ENCODE assay signal across 10 mouse cellular contexts in genomic region chr11:46073061-46073849, GRCm38 (mm10). TPM values are rescaled to one million over a fixed set of nuclear protein-coding genes. Genes with fewer than 3 reads are reported as not detected.
DNase-seq lines count a peak whose midpoint lies in the region; ATAC-seq and TF ChIP-seq lines count a peak whose summit lies in the region.
"Had no signal": no experiment of that assay in that cellular context is flagged by ENCODE, and none has a peak within 500 bp of the region (broad histone marks: within the 10 kb centered on the region; RNA-seq: fewer than 3 reads in every experiment).

No protein-coding gene starts in this region.

- no peak for TF ChIP-seq POLR2A in small intestine, adult 2 months (IDR thresholded peaks at IDR 0.05; ENCODE audit: low read depth, low read length)

- no peak for TF ChIP-seq CTCF in small intestine, adult 2 months (IDR thresholded peaks at IDR 0.05; ENCODE audit: extremely low read depth, insufficient read length, insufficient replicate concordance, low read depth, low read length)

- 55% methylated on average over 15 of the region's 15 CpGs for WGBS in lung, embryonic 16.5 days
- 56% methylated on average over 15 of the region's 15 CpGs for WGBS in heart, embryonic 14.5 days
- WGBS in small intestine, adult 2 months: 58% methylated on average over 15 of the region's 15 CpGs

- no peak overlapping the region for H3K4me2 ChIP-seq in lung, embryonic 16.5 days (ENCODE audit: low read depth, low read length)
- H3K4me2 ChIP-seq in heart, embryonic 14.5 days (ENCODE audit: low read length): no peak overlapping the region

- H3K9me3 ChIP-seq in lung, embryonic 16.5 days (ENCODE audit: control insufficient read depth, low read length): no peaks in the 10 kb centered on the region
- H3K9me3 ChIP-seq in heart, embryonic 14.5 days (ENCODE audit: control insufficient read depth, low read length): no peaks in the 10 kb centered on the region; the same call in 1 of the 2 replicates
- H3K9me3 ChIP-seq: hindbrain, embryonic 10.5 days had no signal

- 0 out of 2 replicates have a peak overlapping the region, but pooled peaks have one; percentile 18 for H3K9ac ChIP-seq in lung, embryonic 16.5 days (ENCODE audit: low read length)
- H3K9ac ChIP-seq in heart, embryonic 14.5 days (ENCODE audit: low read length): peak overlapping the region; percentile 18

- no peak overlapping the region for H3K4me3 ChIP-seq in lung, embryonic 16.5 days (ENCODE audit: low read length)
- no peak overlapping the region for H3K4me3 ChIP-seq in heart, embryonic 14.5 days (ENCODE audit: control insufficient read depth in 1 of 2, insufficient read depth in 1 of 2, low read depth in 1 of 2, low read length in 2 of 2)
- no peak overlapping the region for H3K4me3 ChIP-seq in small intestine, adult 2 months (ENCODE audit: low read depth, low read length)
- H3K4me3 ChIP-seq: hindbrain, embryonic 10.5 days had no signal

- ATAC-seq in lung, embryonic 16.5 days (ENCODE audit: low read depth): 0 out of 2 replicates have a peak, but pooled peaks have one; percentile 9
- ATAC-seq in heart, embryonic 14.5 days (ENCODE audit: insufficient number of reproducible peaks, insufficient read depth, low FRiP score, low read depth): no peak

- peaks cover 6% of the 10 kb centered on the region; the same call in 1 of the 2 replicates for H3K36me3 ChIP-seq in lung, embryonic 16.5 days (ENCODE audit: control insufficient read depth, insufficient read depth, low read length)
- H3K36me3 ChIP-seq in heart, embryonic 14.5 days (ENCODE audit: control insufficient read depth, insufficient read depth, low read length): peaks cover 63% of the 10 kb centered on the region
- H3K36me3 ChIP-seq in small intestine, adult 2 months (ENCODE audit: control insufficient read depth, insufficient read depth, low read length): peaks cover 2% of the 10 kb centered on the region; the same call in 1 of the 2 replicates

- DNase-seq in embryo, embryonic 11 days: peak; percentile 42
- DNase-seq in embryo, embryonic 10 days (ENCODE audit: low spot score): no peak
- no peak for DNase-seq in lung, adult 18-20 months
- DNase-seq in layer of hippocampus, adult 9-11 months: no peak
- no peak for DNase-seq in ovary, postnatal 14 days (ENCODE audit: low spot score)
- DNase-seq: thymus, adult 2 months had no signal

- H3K27me3 ChIP-seq in lung, embryonic 16.5 days (ENCODE audit: control insufficient read depth, insufficient read depth, low read depth, low read length): no peaks in the 10 kb centered on the region
- H3K27me3 ChIP-seq in heart, embryonic 14.5 days (ENCODE audit: control insufficient read depth, insufficient read depth, low read length): no peaks in the 10 kb centered on the region
- no peaks in the 10 kb centered on the region for H3K27me3 ChIP-seq in small intestine, adult 2 months (ENCODE audit: control insufficient read depth, insufficient read depth, low read length)

- peak overlapping the region; percentile 58 for H3K27ac ChIP-seq in lung, embryonic 16.5 days (ENCODE audit: low read length)
- peak overlapping the region; percentile 62 to 74 for H3K27ac ChIP-seq in heart, embryonic 14.5 days (replicated peaks in 1 of 2; ENCODE audit: control insufficient read depth in 1 of 2, insufficient read depth in 1 of 2, low read depth in 2 of 2, low read length in 2 of 2)
- H3K27ac ChIP-seq in small intestine, adult 2 months (ENCODE audit: insufficient read depth, low read depth, low read length): peak overlapping the region; percentile 52
- H3K27ac ChIP-seq: hindbrain, embryonic 10.5 days had no signal

- peaks cover 44% of the 10 kb centered on the region for H3K4me1 ChIP-seq in lung, embryonic 16.5 days (replicated peaks; ENCODE audit: control insufficient read depth, insufficient read depth, low read length)
- H3K4me1 ChIP-seq in heart, embryonic 14.5 days (ENCODE audit: control insufficient read depth in 2 of 2, insufficient read depth in 2 of 2, low read length in 2 of 2): peaks cover 43 to 73% of the 10 kb centered on the region in 2 experiments
- peaks cover 7% of the 10 kb centered on the region; the same call in 1 of the 2 replicates for H3K4me1 ChIP-seq in small intestine, adult 2 months (ENCODE audit: control insufficient read depth, insufficient read depth, insufficient read length, low read length)

RNA-seq across cellular contexts. Expression of gene Adam19, which starts 17.5 kb away (rescaled TPM):
- polyA plus RNA-seq in lung, embryonic 16.5 days (2015; fragmentation: Nextera tagmentation; extraction: Ambion mirVana): 20.7 and 22.2 TPM in 2 replicates
- 21.1 and 22.7 TPM in 2 replicates for polyA plus RNA-seq in heart, embryonic 14.5 days (2014; fragmentation: Nextera tagmentation; extraction: Ambion mirVana)
- 4.4 and 6.8 TPM in 2 replicates for polyA plus RNA-seq in small intestine, adult 2 months (2012; rRNA removed)

RNA-seq across cellular contexts. Expression of gene Gm12166, which starts 21.1 kb away (rescaled TPM):
- polyA plus RNA-seq in lung, embryonic 16.5 days (2015; fragmentation: Nextera tagmentation; extraction: Ambion mirVana): 5.4 and 6.8 TPM in 2 replicates
- 4.6 and 4.9 TPM in 2 replicates for polyA plus RNA-seq in heart, embryonic 14.5 days (2014; fragmentation: Nextera tagmentation; extraction: Ambion mirVana)
- 12.6 and 25.3 TPM in 2 replicates for polyA plus RNA-seq in small intestine, adult 2 months (2012; rRNA removed)
